Mouse (Mus musculus): ENCODE data around the gene Cers6.

Cers6 gene

DNA sequence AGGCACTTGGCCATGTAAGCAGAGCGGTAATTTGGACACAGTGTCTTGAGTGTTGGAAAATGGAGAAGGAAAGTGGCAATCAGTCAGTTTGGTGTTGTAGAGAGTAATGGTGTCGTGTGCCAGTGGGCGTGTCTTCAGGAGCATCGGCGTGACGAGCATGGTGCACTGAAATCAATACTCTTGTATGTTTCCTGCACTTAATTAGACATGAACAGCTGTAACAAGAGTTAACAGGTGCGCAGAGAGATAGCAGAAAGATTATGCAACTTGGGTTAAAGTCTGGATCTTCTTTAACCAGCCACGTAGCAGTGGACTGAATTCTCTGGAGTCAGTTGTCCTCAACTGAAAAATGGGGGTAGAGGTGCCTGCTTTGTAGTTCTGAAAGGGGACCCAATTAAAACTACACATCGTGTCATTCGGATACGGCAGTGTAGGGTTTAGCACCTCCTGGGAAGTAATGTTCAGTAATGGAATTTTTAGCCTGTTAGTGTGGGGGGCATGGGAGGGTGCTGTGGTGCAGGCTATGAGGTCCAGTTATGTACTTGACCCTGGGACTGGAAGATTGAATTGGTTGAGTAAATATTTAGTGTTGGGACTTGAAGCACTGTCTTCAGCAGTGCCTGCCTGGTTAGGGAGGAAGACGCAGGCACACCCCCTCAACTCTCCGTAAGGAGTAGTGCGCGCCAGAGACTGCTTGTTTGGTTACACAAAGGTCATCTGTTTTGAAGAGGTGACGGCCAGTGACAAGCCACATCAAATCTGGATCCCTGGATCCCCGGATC lies 9.9 kb downstream of the Cers6 start:
- TF ChIP-seq GATA4 (IDR thresholded peaks at IDR 0.05; ENCODE audit: insufficient replicate concordance, low read length) = peak; percentile 91; the same call in 1 of the 2 replicates

DNA sequence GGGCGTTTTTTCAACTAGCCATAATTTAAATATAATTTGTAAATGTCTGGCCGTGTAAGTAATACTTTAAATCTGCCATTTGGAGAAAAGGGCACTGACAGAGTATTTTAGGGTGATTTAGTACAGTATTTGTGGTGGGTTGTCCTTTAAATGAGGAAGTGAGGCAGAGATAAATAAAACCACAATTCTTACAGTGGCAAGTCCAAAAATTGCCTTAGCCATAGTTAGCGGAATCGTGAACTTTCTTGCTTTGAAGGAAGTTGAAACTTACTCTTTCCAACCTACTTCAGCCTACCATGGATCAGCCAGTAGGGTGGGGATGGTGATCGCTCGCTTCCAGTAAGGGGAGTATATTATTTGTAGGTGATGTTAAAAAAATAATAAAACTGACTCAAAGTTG lies 11.8 kb downstream of the Cers6 start:
- TF ChIP-seq GATA4 (IDR thresholded peaks at IDR 0.05; ENCODE audit: insufficient replicate concordance, low read length) = no peak

GRCm38 (mm10) chr2:68873653-68874441 lies 12.6 kb downstream of the Cers6 start:
- no peak for TF ChIP-seq GATA4 (IDR thresholded peaks at IDR 0.05; ENCODE audit: insufficient replicate concordance, low read length)

DNA sequence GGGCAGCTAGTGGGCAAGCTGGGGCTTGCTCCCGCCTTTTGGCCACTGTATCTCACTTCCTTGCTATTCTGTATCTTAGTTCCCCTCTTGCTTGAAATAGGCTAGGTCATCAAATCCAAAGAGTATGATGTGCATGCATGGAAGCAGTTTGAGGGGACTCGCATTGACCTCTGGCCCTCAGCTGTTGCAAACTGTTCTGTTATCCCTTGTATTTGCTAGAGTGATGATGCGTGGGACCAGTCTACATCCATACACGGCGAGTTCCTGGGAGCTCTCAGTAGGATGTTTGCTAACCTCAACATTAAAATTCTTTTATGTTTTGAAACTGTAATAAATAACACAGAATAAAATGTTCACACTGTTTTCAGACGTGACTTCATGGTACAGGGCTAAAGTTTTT lies 13.3 kb downstream of the Cers6 start:
- no peak for TF ChIP-seq GATA4 (IDR thresholded peaks at IDR 0.05; ENCODE audit: insufficient replicate concordance, low read length)

GRCm38 (mm10) chr2:68879071-68879651 lies 17.9 kb downstream of the Cers6 start:
- no peak for TF ChIP-seq GATA4 (IDR thresholded peaks at IDR 0.05; ENCODE audit: insufficient replicate concordance, low read length)

DNA sequence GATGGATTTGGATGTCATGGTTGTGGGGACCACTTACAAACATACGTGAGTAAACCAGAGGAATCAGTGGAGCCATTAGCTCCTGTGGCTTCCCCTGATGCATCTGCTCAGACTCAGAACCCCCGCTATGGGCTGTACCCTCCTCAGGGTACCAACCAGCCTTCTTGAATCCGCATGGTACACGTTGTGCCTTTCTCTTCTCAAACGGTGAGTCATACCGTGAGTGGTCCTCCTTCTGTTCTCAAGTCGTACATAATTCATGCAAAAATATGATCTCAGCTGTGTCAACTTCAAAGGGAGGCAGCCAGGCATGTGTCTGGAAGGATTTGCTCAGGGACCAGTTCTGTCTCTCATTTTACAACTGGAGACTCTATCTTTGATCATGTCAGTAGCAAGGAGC lies 23.3 kb downstream of the Cers6 start:
- no peak for TF ChIP-seq GATA4 (IDR thresholded peaks at IDR 0.05; ENCODE audit: insufficient replicate concordance, low read length)

DNA sequence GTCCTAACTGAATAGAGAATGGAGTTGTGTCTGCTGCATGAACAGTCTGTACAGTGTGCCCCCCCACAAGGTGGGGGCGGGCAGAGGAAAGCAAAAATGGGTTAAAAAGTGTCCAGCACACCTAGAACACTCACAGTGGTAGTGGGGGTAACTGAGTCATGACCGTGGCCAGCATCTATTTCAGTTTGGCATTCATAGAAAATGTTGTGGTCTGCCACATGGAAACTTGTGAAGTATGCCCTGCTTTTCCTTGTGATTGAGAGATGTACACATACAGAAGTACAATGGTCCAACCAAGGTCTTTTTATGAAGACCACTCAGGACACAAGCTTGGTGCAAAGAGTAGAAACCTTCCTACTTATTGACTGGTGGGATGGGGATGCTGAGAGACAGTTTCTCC lies 24.0 kb downstream of the Cers6 start:
- TF ChIP-seq GATA4 (IDR thresholded peaks at IDR 0.05; ENCODE audit: insufficient replicate concordance, low read length) = no peak

DNA sequence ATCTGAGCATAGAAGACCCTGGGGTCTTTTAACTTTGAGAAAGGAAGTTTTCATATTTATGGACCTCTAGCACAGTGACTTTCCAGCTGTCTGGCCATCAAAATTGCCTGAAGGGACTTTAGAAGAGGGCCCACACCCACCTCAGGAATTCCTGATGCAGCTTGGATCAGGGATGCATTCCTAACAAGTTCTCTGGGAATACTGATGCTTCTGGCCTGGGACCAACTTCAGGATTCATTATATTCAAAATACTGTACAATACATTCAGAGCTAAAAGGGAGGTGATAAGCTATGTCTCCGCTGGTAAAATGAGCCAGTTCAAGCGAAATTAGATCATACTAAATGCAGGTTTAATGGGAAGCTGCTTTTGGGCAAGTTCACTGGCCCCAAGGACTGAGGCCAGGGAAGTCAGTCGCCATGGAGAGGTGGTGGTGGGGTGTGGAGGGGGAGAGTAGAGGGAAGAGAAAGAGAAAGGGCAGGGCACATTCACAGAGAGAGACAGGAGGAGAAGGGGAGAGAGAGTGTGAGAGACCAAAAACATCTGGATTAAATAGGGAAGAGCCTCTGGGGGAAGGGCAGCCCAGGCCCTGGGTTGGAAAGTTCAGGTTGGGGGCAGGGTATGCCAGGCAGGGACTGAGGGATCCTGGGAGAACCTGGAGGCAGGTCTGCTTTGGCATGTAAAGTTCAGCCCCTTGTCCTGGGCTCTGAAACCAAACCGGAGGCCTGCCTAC lies 24.7 kb downstream of the Cers6 start:
- no peak for TF ChIP-seq GATA4 (IDR thresholded peaks at IDR 0.05; ENCODE audit: insufficient replicate concordance, low read length)

- TF ChIP-seq GATA4 (IDR thresholded peaks at IDR 0.05; ENCODE audit: insufficient replicate concordance, low read length) = no peak
These were observed 25.4 kb downstream of the Cers6 start for GRCm38 (mm10) chr2:68886661-68887060.

DNA sequence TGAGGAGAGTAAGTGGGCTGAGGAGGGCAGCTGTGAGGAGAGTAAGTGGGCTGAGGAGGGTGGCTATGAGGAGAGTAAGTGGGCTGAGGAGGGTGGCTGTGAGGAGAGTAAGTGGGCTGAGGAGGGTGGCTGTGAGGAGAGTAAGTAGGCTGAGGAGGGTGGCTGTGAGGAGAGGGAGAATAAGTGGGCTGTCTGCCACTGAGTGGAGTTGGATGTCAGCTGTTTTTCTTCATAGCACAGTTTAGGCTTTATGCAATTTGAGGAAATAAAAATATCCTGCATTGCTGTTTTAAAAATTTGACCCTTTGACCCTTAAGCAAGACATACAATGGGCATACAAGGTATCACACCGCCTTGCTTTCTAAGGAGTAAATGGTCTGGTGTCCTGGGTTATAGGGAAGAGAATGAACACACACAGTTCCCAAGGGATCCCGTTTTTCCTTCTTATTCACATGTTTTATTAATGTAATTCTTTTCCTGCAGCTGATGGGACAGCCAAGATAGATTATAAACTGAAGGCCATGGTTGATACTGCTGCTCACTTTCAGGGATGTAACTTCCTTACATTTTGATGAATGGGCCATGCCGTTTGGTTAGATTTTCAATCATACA lies 27.0 kb downstream of the Cers6 start:
- no peak for TF ChIP-seq GATA4 (IDR thresholded peaks at IDR 0.05; ENCODE audit: insufficient replicate concordance, low read length)

GRCm38 (mm10) chr2:68889661-68890170 lies 28.5 kb downstream of the Cers6 start:
- no peak for TF ChIP-seq GATA4 (IDR thresholded peaks at IDR 0.05; ENCODE audit: insufficient replicate concordance, low read length)

DNA sequence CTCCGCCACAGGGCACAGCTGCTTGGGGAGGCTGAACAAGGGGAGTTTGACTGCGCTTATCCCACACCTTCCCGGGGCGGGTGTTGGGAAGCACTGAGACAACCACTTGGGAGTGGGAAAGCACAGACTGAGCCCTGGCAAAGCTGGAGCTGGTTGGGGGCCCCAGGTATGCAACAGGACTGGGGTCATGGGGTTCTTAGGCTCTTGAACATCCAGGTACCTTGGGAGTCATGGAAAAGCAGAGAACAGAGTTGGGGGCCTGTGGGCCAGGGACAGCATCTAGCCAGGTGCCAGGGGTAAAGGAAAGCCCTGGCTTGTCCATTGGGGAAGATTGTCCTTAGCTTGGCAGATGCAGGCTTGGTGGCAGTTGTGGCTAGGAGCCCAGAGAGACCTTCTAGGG lies 31.2 kb downstream of the Cers6 start:
- no peak for TF ChIP-seq GATA4 (IDR thresholded peaks at IDR 0.05; ENCODE audit: insufficient replicate concordance, low read length)

- no peak for TF ChIP-seq GATA4 (IDR thresholded peaks at IDR 0.05; ENCODE audit: insufficient replicate concordance, low read length)
These were observed 34.0 kb downstream of the Cers6 start for GRCm38 (mm10) chr2:68895044-68895764.

- no peak for TF ChIP-seq GATA4 (IDR thresholded peaks at IDR 0.05; ENCODE audit: insufficient replicate concordance, low read length)
These were observed 35.0 kb downstream of the Cers6 start for GRCm38 (mm10) chr2:68896196-68896595.

Measured in liver, adult (tissue).